Mouse (Mus musculus) neural tube, embryonic 14.5 days (tissue): ENCODE data around the gene Lyst. TPM values are rescaled to one million over a fixed set of nuclear protein-coding genes. Genes with fewer than 3 reads are reported as not detected.

ENCODE experiments used
- ATAC-seq: fragments of 200-750 bp; cut with Nextera tagmentation; 2 replicates; pipeline ENCODE4 v1.8.0; 2017; ENCODE audit warnings: low read depth, mild to moderate bottlenecking, moderate TSS enrichment, moderate library complexity
- H3K27ac ChIP-seq: fragments of 300-500 bp; sonication (generic); 2 replicates; pipeline ENCODE4 v1.5.1; 2014; ENCODE audit warnings: low read depth, mild to moderate bottlenecking, control low read depth, low read length, moderate library complexity, mixed read lengths
- H3K27me3 ChIP-seq: fragments of 300-500 bp; sonication (generic); 2 replicates; pipeline ENCODE4 v1.6.1; 2014; ENCODE audit warnings: low read length; ENCODE audit not compliant: control insufficient read depth, insufficient read depth
- H3K36me3 ChIP-seq: fragments of 300-500 bp; sonication (generic); 2 replicates; pipeline ENCODE4 v1.6.1; 2014; ENCODE audit warnings: low read length, mixed read lengths; ENCODE audit not compliant: control insufficient read depth, insufficient read depth
- H3K4me1 ChIP-seq: fragments of 300-500 bp; sonication (generic); 2 replicates; pipeline ENCODE4 v1.6.1; 2014; ENCODE audit warnings: low read length; ENCODE audit not compliant: control insufficient read depth, insufficient read depth
- H3K4me2 ChIP-seq: fragments of 300-500 bp; sonication (generic); 2 replicates; pipeline ENCODE4 v1.6.1; 2014; ENCODE audit warnings: mild to moderate bottlenecking, low read depth, low read length, control low read depth
- H3K4me3 ChIP-seq: fragments of 300-500 bp; sonication (generic); 2 replicates; pipeline ENCODE4 v1.5.1; 2014; ENCODE audit warnings: low read depth, low read length, control low read depth, mixed read lengths
- H3K9ac ChIP-seq: fragments of 300-500 bp; sonication (generic); replicated peaks from 2 replicates; pipeline ENCODE4 v1.6.1; 2014; ENCODE audit warnings: low read depth, mild to moderate bottlenecking, control low read depth, low read length, mixed read lengths
- H3K9me3 ChIP-seq: fragments of 300-500 bp; sonication (generic); 2 replicates; pipeline ENCODE4 v1.6.1; 2016; ENCODE audit warnings: low read length; ENCODE audit not compliant: control insufficient read depth
- WGBS: fragments of 180-500 bp; shearing (Covaris S2); extraction: QIAGEN DNeasy Blood & Tissue Kit; methylation state at CpG from one replicate; pipeline ENCODE4 v1.1.7; 2014; 5-methylcytosine and 5-hydroxymethylcytosine counted together
- polyA plus RNA-seq: library from polyadenylated mRNA; unstranded; fragments of >200 nt; fragmentation: Nextera tagmentation; extraction: Ambion mirVana; gene quantifications from 2 replicates; pipeline ENCODE4 v1.2.1, GENCODE M21; 2014

Gene Lyst
- polyA plus RNA-seq, 1 experiment from 2014 or later = 9.7 TPM

- no peaks in the 10 kb centered on the region for H3K4me1 ChIP-seq
- no peak overlapping the region for H3K4me2 ChIP-seq
- WGBS = 80% methylated on average over 2 of the region's 2 CpGs
- H3K27me3 ChIP-seq = no peaks in the 10 kb centered on the region
- no peaks in the 10 kb centered on the region for H3K9me3 ChIP-seq
- no peaks in the 10 kb centered on the region for H3K36me3 ChIP-seq
- no peak overlapping the region for H3K27ac ChIP-seq
- no peak overlapping the region for H3K4me3 ChIP-seq
- H3K9ac ChIP-seq = no peak overlapping the region
- ATAC-seq = no peak
Observed at GRCm38 (mm10) chr13:13583473-13583872, 6.7 kb upstream of the Lyst start.

- no peaks in the 10 kb centered on the region for H3K27me3 ChIP-seq
- no peaks in the 10 kb centered on the region for H3K36me3 ChIP-seq
- no peak overlapping the region for H3K4me3 ChIP-seq
- 0 out of 2 replicates have a peak, but pooled peaks cover 5% of the 10 kb centered on the region for H3K4me1 ChIP-seq
- no peaks in the 10 kb centered on the region for H3K9me3 ChIP-seq
- no peak overlapping the region for H3K27ac ChIP-seq
- no peak for ATAC-seq
- H3K9ac ChIP-seq = no peak overlapping the region
- 72% methylated on average over 1 of the region's 1 CpGs for WGBS
- no peak overlapping the region for H3K4me2 ChIP-seq
Observed at GRCm38 (mm10) chr13:13587653-13588184, 2.5 kb upstream of the Lyst start.

GRCm38 (mm10) chr13:13588518-13588917, 1.7 kb upstream of the Lyst start:
- Histone ChIP-seq H3K9me3 (no peaks in the 10 kb centered on the region), H3K9ac (no peak overlapping the region), H3K27me3 (no peaks in the 10 kb centered on the region), H3K27ac (no peak overlapping the region), H3K4me3 (no peak overlapping the region), H3K36me3 (no peaks in the 10 kb centered on the region), H3K4me2 (no peak overlapping the region), H3K4me1 (0 out of 2 replicates have a peak, but pooled peaks cover 5% of the 10 kb centered on the region)
- 94% methylated on average over 1 of the region's 1 CpGs for WGBS
- ATAC-seq = no peak

GRCm38 (mm10) chr13:13589032-13589431, 1.2 kb upstream of the Lyst start:
- Histone ChIP-seq H3K9me3 (no peaks in the 10 kb centered on the region), H3K4me1 (0 out of 2 replicates have a peak, but pooled peaks cover 5% of the 10 kb centered on the region), H3K4me3 (no peak overlapping the region), H3K27ac (no peak overlapping the region), H3K36me3 (no peaks in the 10 kb centered on the region), H3K9ac (no peak overlapping the region), H3K4me2 (no peak overlapping the region), H3K27me3 (no peaks in the 10 kb centered on the region)
- 92% methylated on average over 2 of the region's 2 CpGs for WGBS
- ATAC-seq = no peak

GRCm38 (mm10) chr13:13591892-13592291, 1.7 kb downstream of the Lyst start:
- Histone ChIP-seq H3K9me3 (no peaks in the 10 kb centered on the region), H3K27me3 (no peaks in the 10 kb centered on the region), H3K4me3 (no peak overlapping the region)

GRCm38 (mm10) chr13:13596424-13597044, 6.3 kb downstream of the Lyst start:
- no peak for ATAC-seq
- no peak overlapping the region for H3K4me3 ChIP-seq
- H3K4me2 ChIP-seq = no peak overlapping the region
- H3K36me3 ChIP-seq = no peaks in the 10 kb centered on the region
- 92% methylated on average over 7 of the region's 7 CpGs for WGBS
- H3K27ac ChIP-seq = no peak overlapping the region
- H3K27me3 ChIP-seq = no peaks in the 10 kb centered on the region
- H3K4me1 ChIP-seq = no peaks in the 10 kb centered on the region
- no peaks in the 10 kb centered on the region for H3K9me3 ChIP-seq
- H3K9ac ChIP-seq = no peak overlapping the region

More at GRCm38 (mm10) chr13:13591892-13592291, 1.7 kb downstream of the Lyst start:
- Histone ChIP-seq H3K27ac (no peak overlapping the region), H3K4me2 (no peak overlapping the region), H3K9ac (no peak overlapping the region), H3K36me3 (no peaks in the 10 kb centered on the region), H3K4me1 (0 out of 2 replicates have a peak, but pooled peaks cover 5% of the 10 kb centered on the region)
- no peak for ATAC-seq
- 68% methylated on average over 4 of the region's 4 CpGs for WGBS

GRCm38 (mm10) chr13:13597896-13598295, 7.7 kb downstream of the Lyst start:
- Histone ChIP-seq H3K4me3 (no peak overlapping the region), H3K4me1 (no peaks in the 10 kb centered on the region), H3K4me2 (no peak overlapping the region), H3K27me3 (no peaks in the 10 kb centered on the region), H3K9ac (no peak overlapping the region), H3K9me3 (no peaks in the 10 kb centered on the region), H3K36me3 (no peaks in the 10 kb centered on the region), H3K27ac (no peak overlapping the region)
- no peak for ATAC-seq
- 88% methylated on average over 2 of the region's 2 CpGs for WGBS

- Histone ChIP-seq H3K4me1 (no peaks in the 10 kb centered on the region), H3K9me3 (no peaks in the 10 kb centered on the region), H3K27me3 (no peaks in the 10 kb centered on the region), H3K9ac (no peak overlapping the region), H3K27ac (no peak overlapping the region), H3K4me3 (no peak overlapping the region), H3K36me3 (no peaks in the 10 kb centered on the region), H3K4me2 (no peak overlapping the region)
- 97% methylated on average over 2 of the region's 2 CpGs for WGBS
- no peak for ATAC-seq
Observed at GRCm38 (mm10) chr13:13601407-13601806, 11.2 kb downstream of the Lyst start.

GRCm38 (mm10) chr13:13606149-13606548, 16.0 kb downstream of the Lyst start:
- H3K4me1 ChIP-seq = no peaks in the 10 kb centered on the region
- no peaks in the 10 kb centered on the region for H3K9me3 ChIP-seq
- H3K27me3 ChIP-seq = no peaks in the 10 kb centered on the region
- H3K4me2 ChIP-seq = no peak overlapping the region
- ATAC-seq = no peak
- H3K36me3 ChIP-seq = no peaks in the 10 kb centered on the region
- H3K27ac ChIP-seq = no peak overlapping the region
- no peak overlapping the region for H3K4me3 ChIP-seq
- no peak overlapping the region for H3K9ac ChIP-seq
